Mouse (Mus musculus) lung, adult 2 months (tissue): ENCODE data around the gene Spint2.

ENCODE experiments used
- CTCF ChIP-seq: fragments of 200-500 bp; IDR thresholded peaks from 2 replicates; pipeline ENCODE4 v1.5.1; 2011; ENCODE audit warnings: mild to moderate bottlenecking, low read length, control low read depth; ENCODE audit not compliant: insufficient read depth
- POLR2A ChIP-seq: fragments of 200-500 bp; IDR thresholded peaks from 2 replicates; pipeline ENCODE4 v1.6.1; 2011; ENCODE audit warnings: low read depth, mild to moderate bottlenecking, control low read depth, low read length, borderline replicate concordance; ENCODE audit errors: extremely low read depth

- no peak for TF ChIP-seq POLR2A
- TF ChIP-seq CTCF = no peak
Observed at GRCm38 (mm10) chr7:29214846-29215245, 66.9 kb downstream of the Spint2 start.
